Mouse (Mus musculus) cerebellum, adult 18-20 months (tissue): ENCODE measurements at regions not wholly inside any gene's neighbourhood (a gene's known extent, or its start where the extent isn't known, plus 50 kb on each side); places are given as distances from the start of the nearest gene placed in this dataset.
A peak's percentile ranks its signal among the peaks of the same experiment; 100 is the strongest.
"Not testable (repeated sequence)": the region's sequence is repeated elsewhere in the genome, so short reads cannot be mapped to it uniquely, and the experiment has no call there.

Source experiments
- DNase-seq, 2 experiments: peaks; one replicate each; pipeline ENCODE4 v3.0.0; 2021

DNA sequence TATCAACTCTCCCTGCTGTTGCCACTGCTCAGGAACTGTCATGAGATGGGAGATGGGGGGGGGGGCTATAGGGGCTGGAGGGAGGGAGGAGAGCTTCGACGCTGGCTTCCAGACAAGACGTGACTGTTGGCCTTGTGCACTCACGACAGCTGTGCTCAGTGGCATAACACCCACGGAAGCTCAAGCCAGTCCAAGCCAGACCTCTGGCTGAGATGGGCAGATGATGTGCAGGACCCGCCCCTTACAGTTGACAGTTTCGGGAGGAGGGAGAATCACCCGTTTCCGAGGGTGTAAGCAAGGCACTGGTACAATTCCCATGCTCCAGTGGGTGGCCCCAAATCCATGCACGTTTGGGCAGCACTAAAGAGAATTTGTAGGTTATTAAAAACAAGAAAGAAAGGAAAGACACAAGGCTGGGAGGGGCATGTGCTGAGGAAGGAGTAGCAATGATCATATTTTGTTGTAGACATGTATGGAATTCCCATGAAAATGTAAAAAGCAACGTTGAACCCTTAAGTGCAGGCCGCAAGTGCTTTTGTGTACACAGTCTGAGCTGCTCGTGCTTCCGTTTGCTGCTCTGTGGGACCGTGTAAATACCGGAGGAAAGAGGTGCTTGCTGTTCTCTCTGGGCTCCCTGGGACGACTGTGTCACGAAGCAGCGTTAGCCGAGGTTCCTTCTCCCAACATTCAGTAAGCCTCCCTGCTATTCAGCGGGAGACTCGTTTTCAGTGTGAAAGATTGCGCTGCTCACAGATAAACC lies 188.2 kb upstream of the Serp2 start:
- no peak for DNase-seq

DNA sequence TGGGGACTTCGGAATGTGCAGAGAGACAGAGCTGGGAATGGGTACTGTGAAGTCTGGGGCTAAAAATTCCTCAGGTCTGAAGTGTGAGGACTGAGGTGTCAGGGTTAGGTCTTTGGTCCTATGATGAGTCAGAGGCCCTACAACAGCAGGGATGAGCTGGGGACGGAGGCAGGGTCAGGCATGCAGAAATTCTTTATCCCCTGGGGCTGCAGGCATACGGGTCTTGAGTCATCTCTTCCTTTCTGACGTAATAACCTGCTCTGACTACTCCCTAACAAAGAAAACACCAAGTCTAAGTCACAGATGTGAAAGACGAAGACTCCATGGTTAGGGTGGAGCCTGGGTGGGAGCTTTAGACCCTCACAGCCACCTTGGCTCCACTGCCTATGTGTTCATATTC lies 185.6 kb upstream of the Serp2 start:
- no peak for DNase-seq

GRCm38 (mm10) chr14:76739836-76740597 lies 183.3 kb upstream of the Serp2 start:
- peak; percentile 76 to 85 for DNase-seq

- no peak for DNase-seq
Observed at GRCm38 (mm10) chr14:76735997-76736396, 179.3 kb upstream of the Serp2 start.

- DNase-seq = no peak
Observed at GRCm38 (mm10) chr14:76735107-76735506, 178.4 kb upstream of the Serp2 start.

DNA sequence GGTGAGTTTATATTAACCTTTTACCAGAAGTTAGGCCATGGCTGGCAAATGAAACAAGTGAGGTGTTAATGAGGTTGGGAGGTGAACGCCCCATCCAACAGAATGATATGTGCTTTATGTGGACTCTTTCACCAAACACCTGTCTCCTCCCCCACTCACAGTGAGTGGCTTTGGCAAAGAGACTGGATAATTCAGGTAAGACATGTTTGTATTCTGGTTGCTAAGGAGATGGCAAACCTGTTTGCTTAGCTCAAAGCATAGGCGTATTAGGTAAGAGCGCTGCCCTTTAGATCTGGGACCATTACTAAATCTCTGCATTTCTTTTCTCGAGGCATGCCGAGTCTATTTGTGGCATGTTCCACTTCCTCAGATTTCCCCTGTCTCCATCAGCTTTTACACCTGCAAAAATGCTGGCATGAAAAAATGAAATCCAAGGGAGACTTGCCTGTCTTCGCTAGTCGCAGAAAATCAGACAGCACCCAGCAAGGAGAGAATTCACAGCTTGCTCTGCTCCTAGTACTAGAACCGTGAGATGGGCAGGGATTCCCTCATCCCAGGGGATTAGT lies 176.7 kb upstream of the Serp2 start:
- DNase-seq = no peak

- peak in 1 of 2 experiments; percentile 28 for DNase-seq
Observed at GRCm38 (mm10) chr14:76731096-76731986, 174.7 kb upstream of the Serp2 start.

GRCm38 (mm10) chr14:76725844-76726243 lies 169.2 kb upstream of the Serp2 start:
- no peak for DNase-seq

DNA sequence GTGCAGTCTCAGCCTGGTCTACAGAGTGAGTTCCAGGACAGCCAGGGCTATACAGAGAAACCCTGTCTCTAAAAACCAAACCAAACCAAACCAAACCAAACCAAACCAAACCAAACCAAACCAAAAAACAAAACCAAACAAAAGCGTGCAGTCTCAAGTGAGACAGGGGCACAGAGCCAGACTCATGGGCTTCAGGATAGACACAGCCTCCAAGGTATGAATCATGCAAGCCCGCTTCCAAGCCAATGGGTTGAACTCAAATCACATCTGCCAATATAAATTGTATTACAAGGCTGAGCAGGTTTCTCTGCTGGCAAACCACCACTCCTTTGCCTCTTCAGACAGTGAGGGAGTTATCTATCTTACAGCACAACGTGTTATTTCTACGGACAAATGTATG lies 168.5 kb upstream of the Serp2 start:
- DNase-seq = not testable (repeated sequence)

DNA sequence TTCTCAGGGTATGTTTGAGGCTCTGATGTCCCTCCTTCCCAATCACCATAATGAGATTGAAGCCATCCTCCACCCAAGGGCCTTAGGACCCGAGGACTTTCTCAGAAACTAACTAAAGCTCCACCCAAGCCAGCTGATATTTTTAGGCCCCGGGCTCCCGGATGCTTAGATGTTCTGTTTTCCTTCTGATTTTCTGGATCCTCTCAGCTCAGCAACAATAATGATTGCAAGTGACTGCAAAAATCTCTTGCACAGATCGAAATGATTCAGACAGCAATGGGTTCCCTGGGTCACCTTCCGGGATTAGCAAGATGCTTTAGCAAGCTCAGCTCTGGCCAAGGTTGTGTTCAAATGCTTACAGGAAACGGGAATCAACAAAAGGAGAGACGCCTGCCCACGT lies 168.1 kb upstream of the Serp2 start:
- DNase-seq = no peak

DNA sequence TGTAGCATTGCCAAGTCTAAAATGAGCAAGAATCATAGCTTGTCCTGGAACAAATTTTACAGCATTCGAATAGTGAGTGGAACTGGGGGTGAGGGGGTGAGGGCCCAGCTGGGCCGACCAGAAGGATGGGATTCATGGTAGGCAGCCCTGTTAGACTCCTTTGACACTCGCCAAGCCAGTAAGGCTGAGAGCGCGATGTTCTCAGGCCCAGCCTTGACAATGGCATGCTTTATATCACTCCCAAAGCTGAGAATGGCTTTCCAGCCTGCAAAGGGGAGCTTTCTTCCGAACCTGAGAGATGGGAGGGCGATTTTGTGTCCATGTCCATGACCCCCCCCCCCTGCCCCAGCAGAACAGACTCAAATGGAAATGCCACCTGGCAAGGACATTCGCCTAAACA lies 167.7 kb upstream of the Serp2 start:
- DNase-seq = no peak

DNA sequence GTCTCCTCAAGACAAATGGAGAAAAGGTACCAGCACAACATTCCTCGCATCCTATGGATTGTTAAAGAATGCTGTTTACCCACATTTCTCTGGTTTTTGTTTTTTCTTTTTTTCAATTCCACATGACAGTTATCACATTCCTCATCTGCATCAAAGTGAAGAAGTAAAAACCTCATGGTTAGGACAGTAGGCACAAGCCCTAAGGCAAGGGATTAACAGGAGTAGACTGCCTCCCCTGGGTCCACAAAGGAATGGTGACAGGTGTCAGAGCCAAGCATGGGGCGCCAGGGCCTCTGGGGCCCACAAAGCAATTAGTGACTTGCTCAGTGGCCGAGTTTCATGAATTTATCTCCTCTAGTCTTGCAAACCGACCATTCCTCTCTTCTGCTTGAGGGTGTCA lies 166.9 kb upstream of the Serp2 start:
- no peak for DNase-seq

DNA sequence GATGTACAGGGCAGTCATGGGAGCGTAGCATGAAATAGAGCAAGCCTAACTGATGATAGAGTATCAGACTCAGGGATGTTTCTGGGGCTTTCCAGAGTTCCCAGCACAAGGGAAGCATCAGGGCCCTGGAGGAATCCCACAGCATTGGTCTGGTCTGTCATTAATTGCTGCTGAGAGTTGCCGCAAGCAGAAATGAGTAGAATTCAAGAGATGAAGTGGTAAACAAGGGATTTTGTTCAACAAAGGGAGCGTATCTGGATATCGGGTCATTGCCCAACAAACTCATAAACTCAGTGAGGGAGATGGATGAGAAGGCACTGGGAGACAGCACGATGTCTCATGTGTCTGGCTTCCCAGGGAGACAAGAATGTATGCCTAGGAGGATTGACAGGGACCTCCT lies 165.6 kb upstream of the Serp2 start:
- DNase-seq = no peak

DNA sequence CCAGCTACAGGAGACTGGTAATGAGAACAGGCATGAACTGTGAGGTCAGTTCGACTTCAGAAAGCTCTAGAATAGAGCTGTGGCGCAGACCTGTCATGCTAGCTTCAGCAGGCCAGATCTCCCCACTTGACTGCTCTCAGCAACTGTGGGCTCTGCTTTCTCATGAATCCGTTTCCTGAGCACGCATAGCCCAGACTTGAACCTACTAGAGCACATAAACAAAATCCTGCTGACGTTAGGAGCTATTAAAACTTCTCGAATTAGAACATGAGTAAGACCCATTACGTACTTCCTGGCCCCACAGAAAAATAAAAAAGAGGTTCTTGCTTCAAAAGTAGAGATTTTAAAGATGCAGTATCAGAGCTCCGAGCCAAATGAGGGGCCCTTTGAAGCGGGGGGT lies 165.1 kb upstream of the Serp2 start:
- no peak for DNase-seq

DNA sequence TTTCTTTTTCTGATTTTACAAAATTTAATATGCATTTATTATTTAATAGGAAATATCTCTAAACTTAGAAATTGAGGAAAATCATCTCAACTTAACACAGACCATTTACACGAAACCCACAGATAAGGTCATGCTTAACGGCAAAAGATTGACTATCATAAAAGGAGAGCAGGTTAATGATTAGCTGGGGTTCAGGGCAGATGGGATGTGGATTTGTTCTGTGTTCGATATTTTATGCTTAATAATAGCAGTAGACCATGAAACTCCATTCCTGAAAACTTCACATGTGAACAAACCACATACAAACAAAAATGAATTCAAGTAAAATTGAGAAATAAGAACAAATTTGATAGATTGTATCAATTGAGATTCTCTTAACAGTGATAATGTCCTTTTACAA lies 160.4 kb upstream of the Serp2 start:
- DNase-seq = no peak

- no peak for DNase-seq
Observed at GRCm38 (mm10) chr14:76714727-76715126, 158.0 kb upstream of the Serp2 start.

GRCm38 (mm10) chr14:76713946-76714345 lies 157.3 kb upstream of the Serp2 start:
- DNase-seq = no peak

DNA sequence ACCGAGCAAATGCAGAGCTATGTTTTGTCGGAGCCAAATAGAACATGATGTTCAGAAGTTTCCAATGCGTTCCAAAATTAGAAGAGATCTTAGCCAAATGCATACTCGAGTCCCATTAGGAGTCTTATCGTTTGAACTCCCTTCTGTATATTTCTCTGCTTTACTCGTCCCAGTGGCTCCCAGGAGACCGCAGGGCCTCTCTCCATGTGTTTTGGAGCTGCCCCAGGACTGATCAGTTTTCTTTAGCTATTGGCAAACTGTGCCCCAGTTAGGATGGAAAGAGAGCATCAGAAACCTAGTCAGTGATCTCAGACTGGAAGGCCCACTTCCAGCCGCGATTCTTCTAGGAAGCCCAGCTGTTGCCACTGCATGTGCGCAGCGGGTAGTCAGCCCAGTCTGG lies 152.0 kb upstream of the Serp2 start:
- no peak for DNase-seq

- DNase-seq = no peak
Observed at GRCm38 (mm10) chr14:76703373-76703764, 146.7 kb upstream of the Serp2 start.

- DNase-seq = no peak
Observed at GRCm38 (mm10) chr14:76702709-76703372, 146.2 kb upstream of the Serp2 start.

DNA sequence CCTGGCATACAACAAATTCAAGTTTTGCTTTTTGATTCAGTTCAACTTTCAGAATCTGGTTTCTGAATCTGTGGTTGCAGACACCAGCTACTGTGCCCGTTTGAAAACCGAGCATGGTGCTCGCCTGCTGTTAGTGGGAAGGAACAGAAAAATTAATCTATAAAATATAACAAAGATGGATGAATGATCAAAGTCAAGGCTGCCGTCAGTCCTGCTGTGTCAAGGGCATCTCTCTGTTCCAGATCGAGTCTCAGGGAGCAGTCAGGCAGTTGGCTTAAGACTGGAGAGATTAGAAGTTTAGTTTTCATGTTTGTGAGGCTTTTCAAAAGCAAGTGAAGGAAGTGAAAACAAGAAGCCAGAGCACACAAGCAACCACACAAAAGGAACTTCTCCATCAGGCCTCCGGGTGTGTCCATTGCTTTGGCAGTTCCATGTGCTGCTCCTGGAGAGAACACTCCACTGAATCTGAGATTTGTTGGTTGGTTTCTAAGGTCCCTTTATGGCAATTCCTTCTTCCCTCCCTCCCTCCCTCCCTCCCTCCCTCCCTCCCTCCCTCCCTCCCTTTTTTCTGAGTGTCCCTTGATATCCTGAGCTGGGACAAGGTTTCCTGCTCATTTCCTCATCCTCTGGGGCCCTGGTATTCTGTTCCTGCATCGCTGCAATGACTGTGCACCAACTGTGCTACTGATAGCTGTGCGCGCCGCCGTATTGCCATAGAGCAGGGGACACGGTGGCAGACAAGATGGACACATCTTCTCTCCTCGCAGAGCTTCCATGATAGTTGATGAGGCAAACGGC lies 145.4 kb upstream of the Serp2 start:
- DNase-seq = no peak

DNA sequence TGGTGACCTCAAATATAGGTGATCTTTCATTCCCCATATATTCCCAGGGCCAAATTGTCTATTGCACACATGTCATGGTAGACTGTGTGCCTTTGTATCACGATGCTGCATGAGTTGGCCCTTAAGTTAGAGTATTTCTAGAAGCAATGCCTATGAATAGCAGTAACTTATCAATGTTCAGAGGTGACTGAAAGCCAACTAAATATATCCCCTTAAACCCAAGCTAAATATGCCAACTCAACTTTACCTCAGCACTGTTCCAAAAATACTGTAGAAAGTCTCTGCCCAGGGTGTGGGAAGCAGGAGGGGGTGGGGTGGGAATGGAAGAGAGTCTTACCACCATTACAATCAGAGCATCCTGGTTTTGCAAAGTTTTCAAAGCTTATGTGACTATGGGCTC lies 144.6 kb upstream of the Serp2 start:
- no peak for DNase-seq
